Mouse (Mus musculus): ENCODE measurements at regions not wholly inside any gene's neighbourhood (a gene's known extent, or its start where the extent isn't known, plus 50 kb on each side); places are given as distances from the start of the nearest gene placed in this dataset.

DNA sequence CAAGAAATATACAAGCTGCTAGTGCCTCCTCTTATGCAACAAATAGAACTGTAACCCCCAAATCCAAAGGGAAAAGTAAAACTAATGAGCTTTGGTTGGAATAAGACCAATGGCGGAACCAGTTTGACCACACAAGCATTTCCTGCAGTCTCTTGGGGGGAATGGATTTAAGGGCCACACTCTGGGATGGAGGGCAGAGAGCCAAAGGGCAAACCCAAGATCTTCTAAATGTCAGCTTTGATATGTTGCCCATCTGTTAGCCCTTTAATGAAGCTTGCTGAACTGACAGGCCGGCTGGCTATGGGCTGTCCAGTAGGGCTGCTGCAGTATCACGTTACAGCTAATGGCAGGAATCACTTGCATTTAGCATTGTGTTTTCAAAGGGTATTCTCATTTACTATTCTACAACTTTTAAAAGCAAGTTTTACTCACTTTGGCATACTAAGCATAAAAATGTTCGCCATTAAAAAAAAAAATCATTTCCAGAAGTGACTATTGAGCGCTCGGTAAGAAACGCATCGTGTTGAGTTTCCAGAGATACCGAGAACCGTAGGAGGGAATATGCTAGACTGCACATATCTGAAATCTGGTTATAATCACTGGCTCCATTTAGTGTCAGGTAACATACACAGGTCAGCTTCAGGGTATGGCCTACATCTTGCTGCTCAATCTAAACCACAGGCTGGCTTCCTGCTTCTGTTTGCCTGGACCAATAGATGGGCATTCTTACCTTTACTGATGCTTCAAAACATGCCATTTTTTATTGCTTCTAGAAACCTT, 51.1 kb upstream of the Mmadhc start:
- ATAC-seq (replicated peaks; ENCODE audit: poor library complexity) = no peak
